31 mouse cellular contexts compared by ENCODE assay signal in genomic region chr13:101115296-101115695, GRCm38 (mm10).
"Had no signal": no experiment of that assay in that cellular context is flagged by ENCODE, and none has a peak within 500 bp of the region (broad histone marks: within the 10 kb centered on the region; RNA-seq: fewer than 3 reads in every experiment).

No protein-coding gene starts in this region.

- H3K9me3 ChIP-seq: limb, embryonic 10.5 days; limb, embryonic 12.5 days; limb, embryonic 13.5 days; limb, embryonic 15.5 days; liver, embryonic 12.5 days; liver, embryonic 13.5 days; liver, embryonic 15.5 days; lung, embryonic 15.5 days; megakaryocyte, embryonic 14.5 days; midbrain, embryonic 10.5 days; midbrain, embryonic 12.5 days; midbrain, embryonic 13.5 days; midbrain, embryonic 15.5 days; neural tube, embryonic 12.5 days had no signal

- H3K4me2 ChIP-seq: limb, embryonic 12.5 days; limb, embryonic 13.5 days; limb, embryonic 15.5 days; liver, embryonic 11.5 days; liver, embryonic 12.5 days; liver, embryonic 13.5 days; liver, embryonic 15.5 days; lung, embryonic 14.5 days; lung, embryonic 15.5 days; midbrain, embryonic 11.5 days; midbrain, embryonic 12.5 days; midbrain, embryonic 13.5 days; midbrain, embryonic 15.5 days; neural tube, embryonic 12.5 days had no signal

- H3K4me3 ChIP-seq: limb, embryonic 10.5 days; limb, embryonic 12.5 days; limb, embryonic 13.5 days; limb, embryonic 15.5 days; liver, embryonic 12.5 days; liver, embryonic 13.5 days; liver, embryonic 15.5 days; lung, embryonic 15.5 days; megakaryocyte, embryonic 14.5 days; midbrain, embryonic 10.5 days; midbrain, embryonic 12.5 days; midbrain, embryonic 13.5 days; midbrain, embryonic 15.5 days; neural tube, embryonic 12.5 days had no signal

- DNase-seq: left cerebral cortex, postnatal 4 days; liver; liver, embryonic 13.5 days; liver, postnatal 0 days; lung, adult 18-20 months; lung, adult 2 months; lung, embryonic 14.5 days; lung, postnatal 10 days; lung, postnatal 14 days; lung, postnatal 36 days; lung, postnatal 4 days; midbrain, embryonic 14.5 days had no signal

- ATAC-seq: liver, embryonic 12.5 days; liver, postnatal 0 days; lung, postnatal 0 days; midbrain, embryonic 13.5 days; midbrain, embryonic 15.5 days; midbrain, embryonic 16.5 days had no signal

- H3K27me3 ChIP-seq: limb, embryonic 12.5 days; limb, embryonic 13.5 days; limb, embryonic 15.5 days; liver, embryonic 12.5 days; liver, embryonic 13.5 days; liver, embryonic 15.5 days; lung, embryonic 15.5 days; megakaryocyte, embryonic 14.5 days; midbrain, embryonic 12.5 days; midbrain, embryonic 13.5 days; midbrain, embryonic 15.5 days; neural tube, embryonic 12.5 days had no signal

- H3K4me1 ChIP-seq: limb, embryonic 10.5 days; limb, embryonic 12.5 days; limb, embryonic 13.5 days; limb, embryonic 15.5 days; liver, embryonic 12.5 days; liver, embryonic 13.5 days; liver, embryonic 15.5 days; lung, embryonic 15.5 days; megakaryocyte, embryonic 14.5 days; midbrain, embryonic 10.5 days; midbrain, embryonic 12.5 days; midbrain, embryonic 13.5 days; midbrain, embryonic 15.5 days; neural tube, embryonic 12.5 days had no signal

- H3K36me3 ChIP-seq: limb, embryonic 10.5 days; limb, embryonic 12.5 days; limb, embryonic 13.5 days; limb, embryonic 15.5 days; liver, embryonic 12.5 days; liver, embryonic 13.5 days; liver, embryonic 15.5 days; lung, embryonic 15.5 days; midbrain, embryonic 10.5 days; midbrain, embryonic 12.5 days; midbrain, embryonic 13.5 days; midbrain, embryonic 15.5 days; neural tube, embryonic 12.5 days had no signal

- H3K27ac ChIP-seq: limb, embryonic 10.5 days; limb, embryonic 12.5 days; limb, embryonic 13.5 days; limb, embryonic 15.5 days; liver, embryonic 12.5 days; liver, embryonic 13.5 days; liver, embryonic 14.5 days; liver, embryonic 15.5 days; lung, embryonic 15.5 days; macrophage; midbrain, embryonic 10.5 days; midbrain, embryonic 12.5 days; midbrain, embryonic 13.5 days; midbrain, embryonic 15.5 days; neural tube, embryonic 12.5 days had no signal

- H3K9ac ChIP-seq: limb, embryonic 12.5 days; limb, embryonic 13.5 days; limb, embryonic 15.5 days; liver, embryonic 12.5 days; liver, embryonic 13.5 days; liver, embryonic 14.5 days; liver, embryonic 15.5 days; liver, postnatal 0 days; lung, embryonic 14.5 days; lung, embryonic 15.5 days; midbrain, embryonic 12.5 days; midbrain, embryonic 13.5 days; midbrain, embryonic 15.5 days; neural tube, embryonic 12.5 days had no signal
